Mouse (Mus musculus): ENCODE measurements around the gene Ssbp4.

- TF ChIP-seq CTCF (IDR thresholded peaks at IDR 0.05; ENCODE audit: borderline replicate concordance, insufficient read depth, low read depth, low read length), result no peak
- TF ChIP-seq POLR2A (IDR thresholded peaks at IDR 0.05; ENCODE audit: borderline replicate concordance, insufficient read depth, low read length), result no peak
Measured at GRCm38 (mm10) chr8:70562802-70563201, 45.9 kb downstream of the Ssbp4 start.

Data from cerebellum, adult 2 months (tissue).